In the genomic region with DNA sequence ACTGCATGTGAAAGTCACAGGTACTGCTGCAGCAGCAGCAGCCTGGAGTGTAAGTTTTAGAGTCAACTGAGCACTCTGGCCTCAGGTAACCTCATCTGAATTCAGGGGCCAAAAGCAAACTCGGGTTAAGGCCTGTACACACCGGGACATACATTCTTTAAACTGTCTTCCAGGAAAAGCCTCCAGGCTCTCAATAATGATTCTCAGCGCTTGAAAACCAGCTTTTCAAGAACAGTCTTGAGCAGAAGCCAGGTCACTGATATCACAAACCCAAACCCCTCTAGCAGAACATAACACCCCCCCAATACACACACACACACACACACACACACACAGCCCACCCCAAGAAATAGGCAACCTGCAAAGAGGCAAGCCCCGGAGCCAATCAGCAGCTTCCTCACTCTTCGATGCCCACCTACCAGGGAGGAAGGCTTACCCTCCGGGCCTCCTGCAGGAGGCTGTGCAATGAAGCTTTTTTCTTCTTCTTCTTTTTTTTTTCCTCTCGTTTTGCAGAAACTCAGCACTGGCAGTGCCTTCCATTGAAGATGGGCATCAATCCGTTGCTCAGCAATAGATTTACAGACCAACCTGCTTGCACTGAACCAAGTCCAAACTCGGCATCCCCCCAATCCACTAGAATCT, we compare ENCODE assay signal across 10 mouse cellular contexts. TPM values are rescaled to one million over a fixed set of nuclear protein-coding genes. Genes with fewer than 3 reads are reported as not detected.
DNase-seq lines count a peak whose midpoint lies in the region; ATAC-seq and TF ChIP-seq lines count a peak whose summit lies in the region.
"Had no signal": no experiment of that assay in that cellular context is flagged by ENCODE, and none has a peak within 500 bp of the region (broad histone marks: within the 10 kb centered on the region; RNA-seq: fewer than 3 reads in every experiment).

No protein-coding gene starts in this region.

- peaks cover 7% of the 10 kb centered on the region for H3K79me3 ChIP-seq in C2C12 (ENCODE audit: low read depth)

- TF ChIP-seq CTCF in C2C12 (IDR thresholded peaks at IDR 0.05; ENCODE audit: control insufficient read depth, insufficient read depth, insufficient read length) (no peak), ES-Bruce4 (IDR thresholded peaks at IDR 0.05; ENCODE audit: low read depth, low read length) (no peak)

- peak overlapping the region; percentile 26 for H3ac ChIP-seq in C2C12 (ENCODE audit: control insufficient read depth, insufficient read length, low read depth)

- peaks cover 18% of the 10 kb centered on the region for H3K4me1 ChIP-seq in ES-Bruce4 (ENCODE audit: control insufficient read depth, insufficient read depth, low read length)
- H3K4me1 ChIP-seq in forebrain, embryonic 16.5 days (replicated peaks; ENCODE audit: control insufficient read depth, insufficient read depth, low read length), result peaks cover 44% of the 10 kb centered on the region
- peaks cover 49% of the 10 kb centered on the region for H3K4me1 ChIP-seq in midbrain, embryonic 11.5 days (ENCODE audit: control insufficient read depth, insufficient read depth, low read length)

- peak overlapping the region; percentile 70 for H3K27ac ChIP-seq in ES-Bruce4 (ENCODE audit: insufficient read depth, low read length)
- H3K27ac ChIP-seq in forebrain, embryonic 16.5 days (ENCODE audit: low read length), result no peak overlapping the region
- H3K27ac ChIP-seq in midbrain, embryonic 11.5 days (ENCODE audit: low read depth, low read length), result no peak overlapping the region
- H3K27ac ChIP-seq: macrophage had no signal

- peaks cover 38% of the 10 kb centered on the region for H3K79me2 ChIP-seq in C2C12 (ENCODE audit: control insufficient read depth, insufficient read depth)

- H3K9ac ChIP-seq in ES-Bruce4 (ENCODE audit: low read depth, poor library complexity, severe bottlenecking), result peak overlapping the region; percentile 89
- peak overlapping the region; percentile 65 for H3K9ac ChIP-seq in forebrain, embryonic 16.5 days (replicated peaks; ENCODE audit: low read depth, low read length)
- peak overlapping the region; percentile 77; the same call in 1 of the 2 replicates for H3K9ac ChIP-seq in midbrain, embryonic 11.5 days (ENCODE audit: low read length)

- H3K9me3 ChIP-seq in ES-Bruce4 (replicated peaks; ENCODE audit: control insufficient read depth, insufficient read depth, low read length, poor library complexity, severe bottlenecking), result no peaks in the 10 kb centered on the region
- H3K9me3 ChIP-seq in forebrain, embryonic 16.5 days (ENCODE audit: control insufficient read depth, low read length), result no peaks in the 10 kb centered on the region
- H3K9me3 ChIP-seq in midbrain, embryonic 11.5 days (ENCODE audit: control insufficient read depth, low read length), result no peaks in the 10 kb centered on the region

- peak overlapping the region; percentile 88 for H3K4me2 ChIP-seq in forebrain, embryonic 16.5 days (ENCODE audit: low read length)
- peak overlapping the region; percentile 70 for H3K4me2 ChIP-seq in midbrain, embryonic 11.5 days

- no peak for TF ChIP-seq EP300 in ES-Bruce4 (IDR thresholded peaks at IDR 0.05; ENCODE audit: insufficient read depth, low read depth, low read length)

- H3K36me3 ChIP-seq in C2C12 (ENCODE audit: control insufficient read depth, insufficient read depth) (no peaks in the 10 kb centered on the region), ES-Bruce4 (ENCODE audit: control insufficient read depth, insufficient read depth, low read length, poor library complexity, severe bottlenecking) (no peaks in the 10 kb centered on the region)
- no peaks in the 10 kb centered on the region for H3K36me3 ChIP-seq in forebrain, embryonic 16.5 days (ENCODE audit: control insufficient read depth, insufficient read depth)
- H3K36me3 ChIP-seq in midbrain, embryonic 11.5 days (ENCODE audit: control insufficient read depth, insufficient read depth, low read length), result no peaks in the 10 kb centered on the region

- H3K4me3 ChIP-seq in C2C12 (ENCODE audit: insufficient read depth, poor library complexity, severe bottlenecking), result no peak overlapping the region
- peak overlapping the region; percentile 73 for H3K4me3 ChIP-seq in ES-Bruce4 (ENCODE audit: low read depth, low read length)
- peak overlapping the region; percentile 72 for H3K4me3 ChIP-seq in forebrain, embryonic 16.5 days (replicated peaks; ENCODE audit: low read length)
- H3K4me3 ChIP-seq in midbrain, embryonic 11.5 days (ENCODE audit: low read depth, low read length), result peak overlapping the region; percentile 58

- H3K27me3 ChIP-seq in C2C12 (ENCODE audit: control insufficient read depth, insufficient read depth, insufficient read length) (no peaks in the 10 kb centered on the region), ES-Bruce4 (ENCODE audit: control insufficient read depth, insufficient read depth, low read length, poor library complexity, severe bottlenecking) (no peaks in the 10 kb centered on the region)
- no peaks in the 10 kb centered on the region for H3K27me3 ChIP-seq in forebrain, embryonic 16.5 days (replicated peaks; ENCODE audit: control insufficient read depth, insufficient read depth, low read length)
- peaks cover 16% of the 10 kb centered on the region; the same call in 1 of the 2 replicates for H3K27me3 ChIP-seq in midbrain, embryonic 11.5 days (ENCODE audit: control insufficient read depth, insufficient read depth, low read length)

- DNase-seq in midbrain, embryonic 11.5 days (ENCODE audit: low spot score, missing footprints), result peak; percentile 90
- DNase-seq in cerebellum, adult 8-10 months, result no peak
- DNase-seq in layer of hippocampus, adult 11-12 months (ENCODE audit: low spot score), result no peak
- no peak for DNase-seq in right cerebral cortex, postnatal 14 days
- no peak for DNase-seq in frontal cortex, postnatal 10 days (ENCODE audit: low spot score in 2 of 2)
- DNase-seq: gastrocnemius, postnatal 25 days had no signal

- ATAC-seq in forebrain, embryonic 16.5 days, result no peak
- ATAC-seq in midbrain, embryonic 11.5 days (ENCODE audit: low FRiP score), result no peak

- TF ChIP-seq POLR2A in ES-Bruce4 (IDR thresholded peaks at IDR 0.05; ENCODE audit: insufficient read depth, low read length), result no peak

- 2% methylated on average over 9 of the region's 9 CpGs for WGBS in forebrain, embryonic 16.5 days
- 3% methylated on average over 9 of the region's 9 CpGs for WGBS in midbrain, embryonic 11.5 days

TF ChIP-seq in C2C12, 6 proteins besides CTCF, POLR2A, EP300 and RAD21:
- TF ChIP-seq MYOG (IDR thresholded peaks at IDR 0.05; ENCODE audit: control insufficient read depth, extremely low read depth, insufficient read length) (no peak), CEBPB (IDR thresholded peaks at IDR 0.05; ENCODE audit: low read depth) (no peak), FOSL1 (IDR thresholded peaks at IDR 0.05; ENCODE audit: insufficient read depth, low read length, poor library complexity, severe bottlenecking) (no peak), MAX (IDR thresholded peaks at IDR 0.05) (no peak), MYOD1 (IDR thresholded peaks at IDR 0.05; ENCODE audit: control insufficient read depth, insufficient read length, low read depth) (no peak), USF1 (IDR thresholded peaks at IDR 0.05; ENCODE audit: low read depth) (no peak)

RNA-seq across cellular contexts. Expression of gene Inava, which starts 1.7 kb away (rescaled TPM):
- polyA plus RNA-seq in C2C12 (2012; fragmentation: generic; extraction: Trizol) (7.6 TPM), ES-Bruce4 (2011; ENCODE audit: insufficient read depth, insufficient read length, low read depth, missing spikeins) (28.0 and 30.7 TPM in 2 replicates)
- polyA plus RNA-seq in forebrain, embryonic 16.5 days (2015; fragmentation: Nextera tagmentation; extraction: Ambion mirVana), result 4.2 and 5.2 TPM in 2 replicates
- polyA plus RNA-seq in midbrain, embryonic 11.5 days (2014; fragmentation: Nextera tagmentation; extraction: Ambion mirVana), result 10.8 and 12.7 TPM in 2 replicates
- polyA plus RNA-seq: macrophage had no signal

RNA-seq across cellular contexts. Expression of gene Mroh3, which starts 19.8 kb away (rescaled TPM):
- polyA plus RNA-seq in C2C12 (2012; fragmentation: generic; extraction: Trizol), result not detected
- polyA plus RNA-seq in ES-Bruce4 (2011; ENCODE audit: insufficient read depth, insufficient read length, low read depth, missing spikeins), result 0.99 and 1.3 TPM in 2 replicates
- polyA plus RNA-seq in forebrain, embryonic 16.5 days (2015; fragmentation: Nextera tagmentation; extraction: Ambion mirVana), result 0.16 TPM in 1 of 2 replicates, not detected in the other
- polyA plus RNA-seq in midbrain, embryonic 11.5 days (2014; fragmentation: Nextera tagmentation; extraction: Ambion mirVana), result 0.73 and 0.75 TPM in 2 replicates
- polyA plus RNA-seq: macrophage had no signal

RNA-seq across cellular contexts. Expression of gene Gpr25, which starts 28.3 kb away (rescaled TPM):
- not detected for polyA plus RNA-seq in C2C12 (2012; fragmentation: generic; extraction: Trizol)
- not detected in 2 replicates for polyA plus RNA-seq in ES-Bruce4 (2011; ENCODE audit: insufficient read depth, insufficient read length, low read depth, missing spikeins)
- polyA plus RNA-seq in forebrain, embryonic 16.5 days (2015; fragmentation: Nextera tagmentation; extraction: Ambion mirVana), result not detected in 2 replicates
- polyA plus RNA-seq in midbrain, embryonic 11.5 days (2014; fragmentation: Nextera tagmentation; extraction: Ambion mirVana), result not detected in 2 replicates
- polyA plus RNA-seq: macrophage had no signal
